Mouse (Mus musculus) kidney, postnatal 0 days (tissue): ENCODE measurements around the gene Eea1. TPM values are rescaled to one million over a fixed set of nuclear protein-coding genes. Genes with fewer than 3 reads are reported as not detected.
"Not testable (repeated sequence)": the region's sequence is repeated elsewhere in the genome, so short reads cannot be mapped to it uniquely, and the experiment has no call there.

Experiments used
- ATAC-seq: fragments of 200-750 bp; cut with Nextera tagmentation; replicated peaks from 2 replicates; pipeline ENCODE4 v1.8.0; 2017; ENCODE audit warnings: low read depth, moderate number of reproducible peaks, moderate TSS enrichment, moderate library complexity; ENCODE audit not compliant: low FRiP score
- DNase-seq: peaks from one replicate; pipeline ENCODE4 v3.0.0-alpha.2; 2016; ENCODE audit warnings: low spot score
- H3K27ac ChIP-seq: fragments of 300-500 bp; sonication (generic); 2 replicates; pipeline ENCODE4 v1.5.1; 2014; ENCODE audit warnings: mild to moderate bottlenecking
- H3K27me3 ChIP-seq: fragments of 300-500 bp; sonication (generic); 2 replicates; pipeline ENCODE4 v1.6.1; 2014; ENCODE audit warnings: low read length, mixed read lengths; ENCODE audit not compliant: insufficient read depth
- H3K36me3 ChIP-seq: fragments of 300-500 bp; sonication (generic); 2 replicates; pipeline ENCODE4 v1.6.1; 2014; ENCODE audit warnings: low read length, mixed read lengths; ENCODE audit not compliant: insufficient read depth
- H3K4me1 ChIP-seq: fragments of 300-500 bp; sonication (generic); replicated peaks from 2 replicates; pipeline ENCODE4 v1.6.1; 2014; ENCODE audit warnings: antibody characterized with exemption, low read length, mixed read lengths; ENCODE audit not compliant: insufficient read depth
- H3K4me2 ChIP-seq: fragments of 300-500 bp; sonication (generic); 2 replicates; pipeline ENCODE4 v1.6.1; 2014; ENCODE audit warnings: mild to moderate bottlenecking, low read length, moderate library complexity, mixed read lengths
- H3K4me3 ChIP-seq: fragments of 300-500 bp; sonication (generic); replicated peaks from 2 replicates; pipeline ENCODE4 v1.5.1; 2014; ENCODE audit warnings: low read depth, low read length
- H3K9ac ChIP-seq: fragments of 300-500 bp; sonication (generic); 2 replicates; pipeline ENCODE4 v1.6.1; 2014; ENCODE audit warnings: low read depth, low read length
- H3K9me3 ChIP-seq: fragments of 300-500 bp; sonication (generic); replicated peaks from 2 replicates; pipeline ENCODE4 v1.6.1; 2016; ENCODE audit warnings: low read length, inconsistent platforms, mixed read lengths
- CTCF ChIP-seq: IDR thresholded peaks from 2 replicates; pipeline ENCODE4 v1.5.1; 2016; ENCODE audit warnings: antibody characterized with exemption, low read depth, mild to moderate bottlenecking, moderate library complexity
- WGBS: fragments of 180-500 bp; shearing (Covaris S2); extraction: QIAGEN DNeasy Blood & Tissue Kit; methylation state at CpG from one replicate; pipeline ENCODE4 v1.1.7; 2014; 5-methylcytosine and 5-hydroxymethylcytosine counted together
- polyA plus RNA-seq: library from polyadenylated mRNA; unstranded; fragments of >200 nt; fragmentation: Nextera tagmentation; extraction: Ambion mirVana; gene quantifications from 2 replicates; pipeline ENCODE4 v1.2.1, GENCODE M21; 2015

Eea1 gene
- polyA plus RNA-seq, 1 experiment from 2014 or later = 24.3 TPM

DNA sequence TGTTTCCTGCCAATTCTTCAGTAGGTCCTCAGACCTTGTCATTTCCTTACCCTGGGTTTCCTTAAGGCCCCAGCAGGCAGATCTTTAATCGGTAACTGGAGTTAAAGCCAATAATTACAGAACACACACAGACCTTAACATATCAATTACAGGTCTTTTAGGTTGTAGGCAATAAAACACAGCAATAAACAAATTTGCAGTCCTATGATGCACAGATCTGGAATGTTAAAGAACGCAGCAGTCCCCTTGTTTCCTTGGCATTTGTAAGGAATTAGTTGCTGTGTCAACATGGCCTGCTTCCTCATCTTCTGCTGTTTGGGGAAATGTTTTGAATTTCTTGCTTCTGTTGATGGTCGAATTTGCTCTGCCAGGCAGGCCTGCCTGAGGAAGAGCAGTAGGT is 21.7 kb upstream of the Eea1 start:
- Histone ChIP-seq H3K36me3 (no peaks in the 10 kb centered on the region), H3K27ac (no peak overlapping the region), H3K4me1 (no peaks in the 10 kb centered on the region), H3K4me3 (no peak overlapping the region), H3K9me3 (no peaks in the 10 kb centered on the region), H3K4me2 (no peak overlapping the region), H3K27me3 (no peaks in the 10 kb centered on the region), H3K9ac (no peak overlapping the region)
- ATAC-seq (no peak), DNase-seq (peak; percentile 51)
- no peak for TF ChIP-seq CTCF
- WGBS = 11% methylated on average over 3 of the region's 3 CpGs

DNA sequence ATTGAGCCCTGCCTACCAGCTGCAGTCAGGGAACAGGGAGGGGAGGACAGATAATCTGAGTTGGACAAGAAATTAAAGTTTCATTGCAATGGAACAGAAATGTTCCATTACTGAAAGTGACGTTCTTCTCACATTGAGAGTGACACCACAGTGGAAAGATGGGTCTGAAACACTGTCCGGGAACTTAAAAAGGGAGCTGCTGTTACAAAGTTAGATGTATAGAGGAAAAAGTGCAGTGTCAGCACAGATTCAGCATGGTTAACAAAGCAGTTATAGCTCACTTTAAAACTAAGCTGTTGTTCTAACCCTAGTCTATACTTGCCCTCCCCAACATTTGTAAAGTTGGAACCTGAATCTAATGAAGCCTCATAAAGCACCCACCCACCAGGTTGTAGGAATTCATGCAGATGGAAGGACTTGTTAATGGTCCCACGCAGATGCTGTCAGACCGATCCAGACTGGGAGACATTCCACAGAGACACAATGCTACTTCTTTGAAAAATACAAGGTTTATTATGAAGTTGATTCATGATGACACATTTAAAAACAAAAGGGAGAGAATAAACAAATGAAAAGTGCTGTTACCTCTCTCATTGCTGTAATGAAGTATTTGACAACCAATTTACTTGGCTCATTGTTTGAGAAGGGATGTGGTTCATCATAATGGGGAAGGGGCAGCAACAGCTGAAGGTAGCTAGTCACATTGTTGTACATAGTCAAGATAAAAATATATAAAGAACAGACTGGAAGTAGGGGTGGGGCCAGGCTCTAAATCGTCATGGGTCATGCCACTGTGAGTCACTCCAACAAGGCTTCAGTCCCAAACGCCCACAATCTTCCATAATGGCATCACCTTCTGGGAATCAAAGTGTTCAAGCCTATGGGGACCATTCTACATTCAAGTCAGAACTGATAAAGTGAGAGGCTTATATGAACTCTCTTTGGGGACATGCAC is 16.9 kb upstream of the Eea1 start:
- no peak for TF ChIP-seq CTCF
- 54% methylated on average over 6 of the region's 6 CpGs for WGBS
- no peaks in the 10 kb centered on the region for H3K4me1 ChIP-seq
- H3K9me3 ChIP-seq = no peaks in the 10 kb centered on the region
- DNase-seq (peak; percentile 15), ATAC-seq (no peak)
- no peak overlapping the region for H3K27ac ChIP-seq
- H3K4me2 ChIP-seq = no peak overlapping the region
- no peaks in the 10 kb centered on the region for H3K27me3 ChIP-seq
- no peak overlapping the region for H3K9ac ChIP-seq
- no peak overlapping the region for H3K4me3 ChIP-seq
- no peaks in the 10 kb centered on the region for H3K36me3 ChIP-seq

DNA sequence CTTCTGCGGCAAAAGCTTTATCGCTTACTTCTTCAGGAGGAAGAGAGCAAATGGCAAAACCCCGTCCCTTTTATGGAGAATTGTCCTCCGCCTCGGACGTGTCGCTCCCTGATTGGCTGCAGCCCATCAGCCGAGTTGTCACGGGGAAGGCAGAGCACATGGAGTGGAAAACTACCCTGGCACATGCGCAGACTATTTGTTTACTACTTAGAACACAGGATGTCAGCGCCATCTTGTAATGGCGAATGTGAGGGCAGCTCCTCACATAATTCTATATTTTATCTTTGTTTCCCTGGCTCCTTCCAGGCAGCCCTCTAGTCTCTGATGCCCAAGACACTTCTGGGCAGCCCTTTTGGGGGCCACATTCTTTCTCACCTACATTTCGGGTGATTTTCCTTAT is 6.8 kb upstream of the Eea1 start:
- H3K27me3 ChIP-seq, H3K4me2 ChIP-seq, H3K27ac ChIP-seq, H3K4me3 ChIP-seq, H3K9me3 ChIP-seq, H3K36me3 ChIP-seq, H3K4me1 ChIP-seq, H3K9ac ChIP-seq, ATAC-seq, DNase-seq: not testable (repeated sequence)
- WGBS = 89% methylated on average over 13 of the region's 13 CpGs

DNA sequence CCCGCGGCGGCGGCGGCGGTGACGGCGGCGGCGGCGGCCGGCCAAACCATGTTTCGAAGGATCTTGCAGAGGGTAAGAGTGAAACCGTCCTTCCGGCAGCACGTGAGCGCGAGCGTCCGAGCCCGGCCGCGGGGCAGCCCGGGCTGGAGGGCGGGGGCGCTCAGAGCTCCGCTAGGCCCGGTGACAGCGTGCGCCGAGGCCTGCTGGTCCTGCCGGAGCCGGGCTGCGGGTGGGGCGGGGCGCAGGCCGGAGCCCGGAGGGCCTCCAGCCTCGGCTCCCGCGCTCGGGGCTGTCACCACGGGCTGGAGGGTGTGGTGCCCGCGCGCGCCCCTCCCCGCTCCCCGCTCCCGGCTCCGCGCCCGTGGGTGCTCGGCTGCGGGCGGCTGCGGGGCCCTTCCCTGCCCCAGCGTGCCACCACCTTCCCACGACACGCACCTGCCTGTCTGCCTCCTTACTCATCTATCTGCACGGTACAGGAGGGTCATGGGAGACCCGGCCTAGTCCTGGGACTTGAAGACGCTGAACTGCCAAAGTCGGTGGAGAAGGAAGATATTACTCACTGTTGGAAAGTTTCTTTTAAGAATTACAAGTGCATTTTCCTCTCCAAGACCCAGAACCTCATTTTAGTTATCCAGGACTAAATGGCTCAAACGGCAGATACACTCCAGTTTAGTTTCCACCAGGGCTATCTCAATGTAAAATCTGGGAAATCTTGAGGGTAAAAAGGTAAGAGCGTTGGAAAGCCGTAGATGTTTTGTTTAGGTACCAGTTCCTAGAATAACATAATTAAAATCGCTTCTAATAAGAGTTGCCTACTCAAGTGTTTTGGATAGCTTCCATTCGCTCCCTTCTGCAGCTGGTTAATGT is 684 bp downstream of the Eea1 start:
- H3K27me3 ChIP-seq = no peaks in the 10 kb centered on the region
- DNase-seq = peak; percentile 29
- H3K36me3 ChIP-seq = no peaks in the 10 kb centered on the region
- peak; percentile 85 for ATAC-seq
- peak overlapping the region; percentile 77 for H3K4me3 ChIP-seq
- H3K27ac ChIP-seq = peak overlapping the region; percentile 82
- H3K4me1 ChIP-seq = peaks cover 5% of the 10 kb centered on the region; the same call in 1 of the 2 replicates
- peak overlapping the region; percentile 82 for H3K4me2 ChIP-seq
- H3K9me3 ChIP-seq = no peaks in the 10 kb centered on the region
- peak overlapping the region; percentile 62 for H3K9ac ChIP-seq
- TF ChIP-seq CTCF = no peak
- WGBS = 3% methylated on average over 43 of the region's 69 CpGs

DNA sequence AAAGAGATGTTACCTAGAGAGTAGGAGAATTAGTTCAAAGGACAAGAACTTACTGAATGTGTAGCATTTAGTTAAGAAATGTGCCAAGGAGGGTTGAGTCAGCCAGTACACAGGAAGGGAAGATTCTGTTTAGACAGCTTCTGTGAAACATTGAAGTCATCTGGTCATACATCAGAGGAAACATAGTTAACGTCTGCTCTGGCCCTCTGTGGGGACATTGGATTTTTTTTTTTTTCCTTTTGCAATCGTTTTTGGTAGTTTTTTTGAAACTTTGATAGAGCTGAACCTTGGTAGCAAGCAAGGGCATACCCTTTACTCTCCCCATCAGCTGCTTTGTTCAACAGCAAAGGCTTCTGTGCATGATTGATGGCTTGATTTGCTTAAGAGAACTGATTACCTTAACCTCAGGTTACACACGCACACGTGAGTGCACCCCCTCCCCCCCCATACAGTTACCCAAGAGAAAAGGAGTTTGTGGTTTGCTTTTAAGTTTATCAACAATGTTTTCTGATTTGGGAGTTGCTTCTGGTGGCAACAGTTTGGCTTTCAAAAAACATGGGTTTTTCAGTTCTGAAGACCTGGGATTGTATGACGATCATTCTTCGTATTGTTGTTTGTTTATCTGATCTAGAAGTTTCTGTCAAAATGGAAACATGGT is 1.4 kb downstream of the Eea1 start:
- 37% methylated on average over 6 of the region's 6 CpGs for WGBS
- no peak for TF ChIP-seq CTCF
- no peak overlapping the region for H3K27ac ChIP-seq
- H3K4me2 ChIP-seq = peak overlapping the region; percentile 82
- no peak overlapping the region for H3K9ac ChIP-seq
- ATAC-seq (no peak), DNase-seq (peak; percentile 31)
- H3K36me3 ChIP-seq = no peaks in the 10 kb centered on the region
- no peaks in the 10 kb centered on the region for H3K27me3 ChIP-seq
- H3K9me3 ChIP-seq = no peaks in the 10 kb centered on the region
- H3K4me1 ChIP-seq = peaks cover 5% of the 10 kb centered on the region; the same call in 1 of the 2 replicates
- peak overlapping the region; percentile 77; the same call in 1 of the 2 replicates for H3K4me3 ChIP-seq

DNA sequence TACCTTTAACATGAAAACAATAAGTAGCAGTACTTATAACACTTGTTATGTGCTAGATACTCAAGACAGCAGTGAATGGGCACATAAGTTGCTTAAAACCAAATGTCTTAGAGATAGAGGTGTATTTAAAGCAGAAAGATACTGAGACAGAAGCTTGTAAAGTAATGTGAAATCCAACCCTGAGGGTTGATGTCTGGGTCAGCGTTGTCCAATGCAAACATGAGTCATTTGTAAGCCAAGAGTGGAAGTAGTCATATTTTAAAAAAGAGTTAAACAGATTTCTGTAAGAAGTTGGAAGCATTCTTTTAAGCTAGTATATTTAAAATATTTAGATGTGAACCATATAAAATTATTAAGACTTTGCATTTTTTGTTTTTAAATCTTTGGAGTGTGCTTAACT is 4.6 kb downstream of the Eea1 start:
- WGBS = 26% methylated on average over 1 of the region's 1 CpGs
- ATAC-seq = no peak
- peak; percentile 10 for DNase-seq

More for the DNA sequence above, 4.6 kb downstream of the Eea1 start:
- Histone ChIP-seq H3K9me3 (no peaks in the 10 kb centered on the region), H3K4me1 (peaks cover 5% of the 10 kb centered on the region; the same call in 1 of the 2 replicates), H3K27ac (no peak overlapping the region), H3K4me3 (no peak overlapping the region), H3K36me3 (no peaks in the 10 kb centered on the region), H3K27me3 (no peaks in the 10 kb centered on the region), H3K9ac (no peak overlapping the region), H3K4me2 (no peak overlapping the region)
- TF ChIP-seq CTCF = no peak
